Mouse (Mus musculus) adrenal gland, adult (tissue): ENCODE data around the gene 4933428G20Rik.

ENCODE experiments used
- DNase-seq, 2 experiments: peaks; one replicate each; pipeline ENCODE4 v3.0.0; 2022 to 2023; ENCODE audit warnings: low spot score in 1 of 2; ENCODE audit not compliant: inconsistent age in 2 of 2

Gene 4933428G20Rik

DNA sequence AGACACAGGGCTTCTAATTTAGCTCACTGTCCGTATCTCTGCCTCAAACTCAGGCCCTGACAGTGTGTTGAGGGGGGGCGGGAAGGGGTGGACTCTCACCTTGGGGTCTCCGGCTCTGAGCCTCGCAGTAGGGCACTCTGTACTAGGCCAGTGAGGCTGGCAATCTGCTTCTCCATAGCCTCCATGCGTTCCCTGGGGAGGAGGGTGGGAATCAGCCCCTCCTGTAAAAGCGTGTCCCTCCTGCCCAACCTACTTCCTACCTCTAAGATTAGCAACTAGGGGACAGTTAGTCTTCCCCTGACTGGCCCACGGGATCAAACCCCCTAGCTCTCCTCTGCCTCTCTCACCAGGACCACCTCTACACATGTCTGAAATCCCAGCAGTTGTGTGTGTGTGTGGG, 33.5 kb upstream of the 4933428G20Rik start:
- no peak for DNase-seq

DNA sequence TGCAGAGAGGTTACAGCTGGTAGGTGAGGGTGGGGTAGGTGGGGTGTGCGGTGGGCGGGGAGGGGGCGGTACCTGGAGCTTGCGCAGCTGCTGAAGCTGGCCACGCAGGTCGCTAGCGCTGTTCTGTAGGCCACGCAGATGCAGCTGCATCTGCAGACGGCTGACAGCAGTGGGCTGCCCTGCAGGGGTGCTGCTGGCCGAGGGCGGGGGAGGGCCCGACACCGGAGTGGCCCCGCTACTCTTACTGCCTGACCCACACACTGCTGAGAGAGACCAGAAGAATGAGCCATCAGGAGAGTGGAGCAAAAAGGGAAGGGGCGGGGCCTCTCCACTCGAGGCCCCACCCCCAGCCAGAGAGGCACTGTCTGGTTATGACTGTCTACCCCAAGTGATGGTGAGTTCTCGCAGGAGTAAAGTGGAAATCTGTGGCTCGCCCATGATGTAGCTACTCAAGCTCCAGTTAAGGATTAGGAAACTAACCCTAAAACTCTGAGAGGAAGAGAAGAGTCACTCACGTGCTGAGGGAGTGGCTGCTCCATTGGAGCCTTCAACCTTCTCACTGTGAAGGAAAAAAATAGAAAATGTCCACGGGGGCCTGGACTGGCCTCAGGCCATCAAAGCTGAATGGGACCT, 32.9 kb upstream of the 4933428G20Rik start:
- DNase-seq = peak; percentile 44 to 62

DNA sequence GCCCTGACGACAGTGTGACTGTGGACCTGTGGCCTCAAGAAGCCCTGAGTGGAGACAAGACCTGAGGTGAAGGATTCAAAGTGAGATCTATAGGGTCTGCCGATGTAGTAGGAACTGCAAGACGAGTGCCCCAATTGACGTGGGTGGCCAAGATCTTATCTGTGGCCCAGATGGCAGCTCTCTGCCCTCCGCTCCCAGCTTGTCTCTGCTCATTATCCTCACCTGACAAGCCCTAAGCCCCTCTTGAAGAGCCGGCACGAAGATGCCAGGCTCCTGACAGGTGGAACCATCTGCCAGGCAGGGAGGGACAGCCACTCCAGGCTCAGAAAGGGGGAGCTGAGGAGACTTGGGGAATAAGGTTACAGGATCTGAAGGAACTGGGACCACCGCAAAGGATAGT, 32.2 kb upstream of the 4933428G20Rik start:
- DNase-seq = no peak

DNA sequence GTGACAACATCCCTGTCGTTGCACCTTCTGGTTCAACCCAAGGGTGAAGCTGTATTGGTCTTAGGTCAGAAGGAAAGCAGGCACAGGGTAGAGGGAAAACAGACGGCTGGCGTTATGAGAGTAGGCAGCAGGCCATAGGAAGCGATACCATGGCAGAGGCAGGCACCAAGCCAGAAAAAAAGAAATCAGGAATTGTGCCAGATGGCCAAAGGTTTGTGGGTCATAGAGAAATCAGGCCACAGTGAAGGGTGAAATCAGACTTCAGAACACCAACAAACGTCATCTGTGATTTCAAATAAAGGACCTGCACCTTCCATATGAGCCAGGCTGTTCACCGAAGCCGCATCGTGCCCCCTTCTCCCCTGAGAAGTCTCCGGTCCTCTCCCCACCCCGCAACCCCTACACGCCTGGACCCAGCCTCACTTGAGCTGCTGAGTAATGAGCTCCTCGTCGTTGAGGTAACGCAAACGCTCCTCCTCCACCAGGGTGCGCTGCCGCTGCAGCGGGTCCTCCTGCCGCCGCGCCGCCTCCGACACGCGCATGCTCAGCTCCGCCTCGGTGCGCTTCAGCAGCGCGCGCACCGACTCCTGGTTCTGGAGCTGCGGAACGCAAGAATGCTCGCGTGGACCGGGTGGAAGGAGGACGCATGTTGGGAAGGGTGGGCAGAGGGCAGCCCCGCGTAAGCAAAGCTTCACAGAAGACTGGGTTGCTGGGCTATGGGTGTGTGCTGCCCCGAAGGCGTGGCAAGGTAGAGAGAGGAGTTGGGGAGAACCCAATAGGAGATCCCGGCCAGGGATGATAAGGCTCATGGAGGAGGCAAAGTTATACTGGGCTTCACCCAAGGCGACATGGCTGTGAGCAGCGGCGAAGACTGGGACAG, 31.5 kb upstream of the 4933428G20Rik start:
- peak; percentile 93 to 97 for DNase-seq

DNA sequence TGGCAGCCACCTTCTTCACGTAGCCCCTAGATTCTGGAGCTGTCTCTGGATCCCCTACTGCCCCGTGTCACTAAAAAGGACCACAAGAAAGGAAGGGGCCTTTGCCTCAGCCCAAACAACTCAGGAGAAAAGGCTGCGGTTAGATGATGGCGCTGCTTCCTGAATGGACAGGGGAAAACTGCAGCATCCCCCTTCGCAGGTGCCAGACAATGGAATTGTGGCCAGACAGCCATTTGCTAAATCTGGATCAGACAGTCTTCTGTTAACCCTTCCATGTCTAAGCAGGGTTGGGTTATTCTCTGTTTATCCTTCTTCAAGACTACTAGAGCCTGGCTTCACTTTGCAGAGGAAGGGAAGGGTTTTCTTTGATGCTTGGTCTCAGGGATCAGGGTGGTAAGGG, 30.8 kb upstream of the 4933428G20Rik start:
- DNase-seq = no peak

DNA sequence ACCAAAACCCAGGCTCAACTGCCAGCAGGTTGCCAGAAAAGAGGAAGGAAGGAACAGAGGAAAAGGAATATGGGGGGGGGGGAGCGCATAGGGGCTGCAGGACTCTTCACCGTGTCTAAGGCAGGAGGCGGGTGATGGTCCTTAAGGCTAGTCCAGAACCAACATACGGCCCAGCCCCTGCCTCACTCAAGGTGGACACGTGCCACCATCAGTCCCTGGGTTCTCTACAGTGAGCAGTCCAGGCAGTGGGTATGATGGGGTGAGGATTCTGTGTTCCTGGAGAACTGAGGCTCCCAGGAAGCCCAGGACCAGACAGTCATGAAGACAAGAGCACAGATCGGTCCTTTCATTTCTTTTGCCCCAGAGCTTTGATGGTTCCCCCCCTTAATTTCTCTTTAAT, 29.9 kb upstream of the 4933428G20Rik start:
- DNase-seq = no peak

DNA sequence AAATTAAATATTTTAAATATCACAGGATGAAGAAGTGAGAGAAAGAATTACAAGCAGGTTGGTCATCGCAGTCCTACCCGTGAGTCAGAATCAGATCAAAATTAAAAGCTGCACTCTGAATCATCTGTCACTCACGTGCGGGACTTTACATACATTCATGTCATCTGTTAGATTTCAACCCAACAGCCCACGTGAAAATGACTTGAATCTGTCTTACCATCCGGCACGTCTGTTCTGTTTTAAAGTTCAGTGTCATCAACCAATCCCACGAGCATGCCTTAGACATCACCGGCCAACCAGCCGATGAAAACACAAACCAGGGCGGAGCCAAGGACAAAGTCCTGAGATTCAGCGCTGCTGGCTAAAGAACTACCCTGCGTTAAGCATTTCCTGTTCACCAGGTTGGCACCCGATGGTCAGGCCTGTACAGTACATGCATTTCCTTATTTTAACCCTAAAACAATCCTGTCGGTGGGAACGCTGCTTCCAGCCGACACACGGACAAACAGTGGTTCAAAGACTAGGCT, 28.2 kb upstream of the 4933428G20Rik start:
- no peak for DNase-seq

DNA sequence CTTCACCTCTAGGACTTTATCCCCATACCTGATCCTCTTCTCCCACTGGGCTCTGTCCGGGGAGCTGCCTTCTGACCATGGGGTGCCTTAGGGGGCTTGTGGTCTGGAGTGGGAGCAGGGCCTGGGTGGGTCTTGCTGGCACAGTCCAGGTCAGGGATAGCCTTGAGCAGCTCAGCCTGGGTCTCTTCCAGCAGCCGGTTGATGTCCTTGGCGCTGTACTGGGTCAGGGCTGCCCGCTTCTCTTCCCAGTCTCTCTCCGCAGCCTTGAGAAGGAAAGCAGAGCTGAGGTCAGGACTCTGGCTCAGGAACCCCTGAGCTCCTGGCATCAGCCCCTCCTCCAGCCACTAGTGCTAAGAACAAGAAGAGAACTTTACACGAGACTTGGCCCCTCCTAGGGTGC, 25.2 kb upstream of the 4933428G20Rik start:
- DNase-seq = peak; percentile 92 to 95

DNA sequence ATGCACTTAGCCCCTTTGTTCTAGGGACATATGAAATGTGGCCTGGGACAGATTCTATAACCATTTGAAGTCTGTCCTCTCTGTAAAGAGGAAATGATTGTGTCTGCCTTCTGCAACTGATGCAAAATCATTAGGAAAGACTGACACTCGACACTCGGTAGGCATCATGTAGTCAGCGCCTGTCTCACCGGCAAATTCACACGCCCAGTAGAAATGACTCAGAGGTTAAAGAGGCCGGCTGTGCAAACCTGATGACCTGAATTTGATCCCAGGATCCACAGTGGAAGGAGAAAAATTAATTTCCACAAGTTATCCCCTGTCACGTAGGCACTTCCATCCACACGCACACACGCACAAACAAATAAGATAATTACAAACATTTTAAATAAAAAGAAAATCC, 24.2 kb upstream of the 4933428G20Rik start:
- peak in 1 of 2 experiments; percentile 55 for DNase-seq

DNA sequence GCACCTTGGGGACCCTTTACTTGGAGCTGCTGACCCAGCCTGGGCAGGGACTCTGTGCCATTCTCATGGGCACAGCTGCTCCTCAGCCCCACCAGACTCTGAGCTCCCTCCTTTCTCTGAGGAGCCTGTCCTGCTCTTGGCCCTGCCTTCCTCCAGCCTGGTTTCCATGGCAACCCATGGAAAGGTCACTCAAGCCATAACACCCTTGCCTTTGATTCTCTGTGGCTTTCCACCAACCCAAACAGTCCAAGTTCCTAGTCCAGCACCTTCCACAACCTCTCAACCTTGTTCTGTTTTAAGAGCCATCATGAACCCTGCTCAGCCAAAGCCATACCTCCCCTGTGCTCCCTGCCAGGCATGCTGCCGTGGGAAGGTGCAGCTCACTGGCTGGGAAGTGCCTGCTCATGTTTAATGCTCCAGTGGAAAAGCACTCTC, 23.7 kb upstream of the 4933428G20Rik start:
- DNase-seq = peak; percentile 90 to 94

DNA sequence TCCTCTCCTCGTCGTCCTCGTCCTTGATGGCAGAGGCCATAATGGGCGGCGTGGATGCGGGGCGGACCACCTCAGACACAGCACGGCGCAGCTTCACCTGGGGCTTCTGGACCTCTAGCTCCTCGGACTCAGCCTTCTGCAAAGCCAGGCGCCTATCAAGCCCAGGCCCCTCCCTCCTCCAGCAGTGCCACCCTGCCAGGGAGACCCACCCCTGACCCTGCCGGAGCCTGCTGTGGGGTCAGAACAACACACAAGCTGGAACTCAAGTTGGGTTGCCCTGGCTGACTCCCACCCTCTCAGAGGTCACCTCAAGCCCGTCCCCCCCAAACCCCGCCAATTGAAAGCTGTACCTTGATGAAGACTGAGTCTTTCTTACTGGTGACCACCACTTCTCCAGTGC, 23.0 kb upstream of the 4933428G20Rik start:
- peak; percentile 63 to 76 for DNase-seq

DNA sequence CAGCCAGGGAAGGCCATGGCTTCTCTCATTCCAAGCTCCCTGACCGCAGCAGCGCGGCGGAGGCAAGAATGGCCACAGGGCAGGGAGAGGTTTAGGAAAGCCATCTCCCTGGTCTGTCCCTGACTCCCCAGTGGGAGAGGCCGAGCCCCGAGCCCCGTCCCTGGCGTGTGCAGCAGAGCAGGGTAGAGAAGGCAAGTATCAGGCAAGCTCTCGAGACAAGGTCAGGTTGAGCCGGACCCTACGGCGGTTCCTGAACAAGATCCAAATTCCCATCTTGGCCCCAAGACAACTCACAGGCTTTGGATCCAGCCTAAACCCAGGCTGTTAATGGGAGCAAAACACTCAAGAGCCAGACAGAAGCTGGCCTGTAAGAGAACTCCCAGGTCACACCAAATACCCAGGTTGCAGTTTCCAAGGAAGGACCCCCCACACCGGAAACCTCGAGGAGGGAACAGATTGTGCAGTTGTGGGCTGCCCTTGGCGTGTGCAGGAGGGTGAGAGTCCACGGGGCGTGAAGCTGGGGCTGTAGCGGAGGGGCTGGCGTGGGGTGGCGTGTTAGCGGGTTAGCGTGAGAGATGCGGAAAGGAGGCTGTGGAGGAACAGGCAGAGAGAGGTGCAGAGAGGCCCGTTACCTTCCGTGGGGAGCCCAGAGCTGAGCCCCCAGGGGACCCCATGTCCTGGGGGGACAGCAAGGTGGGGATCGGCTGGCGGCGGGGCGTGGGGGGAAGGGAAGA, 21.8 kb upstream of the 4933428G20Rik start:
- peak; percentile 60 to 74 for DNase-seq

DNA sequence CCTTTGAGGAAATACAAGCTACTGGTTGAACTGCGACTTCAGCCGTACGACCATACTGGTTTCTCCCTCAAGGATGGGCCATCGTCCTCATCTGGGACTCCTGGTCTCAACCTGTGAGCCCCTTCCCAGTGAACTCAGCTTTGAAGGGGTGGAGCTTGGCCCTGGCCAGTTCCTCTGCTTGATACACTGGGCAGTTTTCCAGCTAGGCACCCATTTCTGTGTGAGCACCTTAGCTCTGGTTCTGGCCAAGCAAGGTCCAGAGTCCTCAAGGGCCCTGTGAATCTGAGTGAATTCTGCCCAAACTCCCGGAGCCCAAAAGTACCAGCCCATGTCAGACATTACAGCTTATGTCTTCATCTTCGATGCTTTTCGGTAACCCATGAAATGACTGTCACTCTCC, 20.4 kb upstream of the 4933428G20Rik start:
- DNase-seq = peak in 1 of 2 experiments; percentile 48

DNA sequence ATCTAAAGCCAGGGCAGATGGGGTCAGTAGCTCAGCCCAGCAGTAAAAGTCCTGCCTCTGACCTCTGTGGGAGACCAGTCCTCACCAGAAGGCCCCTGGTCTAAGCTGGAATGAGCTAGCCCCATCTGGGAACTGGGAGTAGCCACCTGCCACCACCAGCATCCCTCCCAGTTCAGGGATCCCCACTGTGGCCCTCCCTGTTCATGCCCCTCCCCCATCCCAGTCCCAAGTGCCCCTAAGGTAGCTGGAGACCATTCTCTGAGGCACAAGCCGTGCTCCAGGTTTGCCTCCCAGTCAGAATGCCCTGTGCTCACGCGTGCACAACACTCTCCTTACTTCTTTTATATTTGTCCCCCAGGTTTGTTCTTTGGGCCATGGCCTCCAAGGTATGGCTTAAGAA, 12.9 kb upstream of the 4933428G20Rik start:
- no peak for DNase-seq

DNA sequence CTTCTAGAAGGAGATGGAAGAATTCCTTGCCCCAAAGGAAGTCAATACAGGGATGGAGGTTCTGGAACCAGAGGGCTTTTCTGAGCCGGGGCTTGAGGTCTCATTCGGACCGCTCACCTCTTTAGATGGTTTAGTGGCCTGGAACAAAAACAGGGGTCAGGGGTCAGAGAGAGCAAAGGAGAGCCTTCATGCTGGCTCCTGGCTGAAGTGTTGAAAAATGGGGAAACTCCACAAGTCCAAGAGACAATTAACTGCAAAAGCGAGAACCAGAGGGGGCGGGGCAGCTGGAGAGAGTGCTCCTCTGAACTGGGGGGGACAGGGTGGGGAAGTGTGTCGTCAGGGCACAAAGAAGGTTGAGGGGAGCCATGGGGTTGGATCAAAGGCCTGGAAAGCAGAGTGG, 12.4 kb upstream of the 4933428G20Rik start:
- DNase-seq = no peak

DNA sequence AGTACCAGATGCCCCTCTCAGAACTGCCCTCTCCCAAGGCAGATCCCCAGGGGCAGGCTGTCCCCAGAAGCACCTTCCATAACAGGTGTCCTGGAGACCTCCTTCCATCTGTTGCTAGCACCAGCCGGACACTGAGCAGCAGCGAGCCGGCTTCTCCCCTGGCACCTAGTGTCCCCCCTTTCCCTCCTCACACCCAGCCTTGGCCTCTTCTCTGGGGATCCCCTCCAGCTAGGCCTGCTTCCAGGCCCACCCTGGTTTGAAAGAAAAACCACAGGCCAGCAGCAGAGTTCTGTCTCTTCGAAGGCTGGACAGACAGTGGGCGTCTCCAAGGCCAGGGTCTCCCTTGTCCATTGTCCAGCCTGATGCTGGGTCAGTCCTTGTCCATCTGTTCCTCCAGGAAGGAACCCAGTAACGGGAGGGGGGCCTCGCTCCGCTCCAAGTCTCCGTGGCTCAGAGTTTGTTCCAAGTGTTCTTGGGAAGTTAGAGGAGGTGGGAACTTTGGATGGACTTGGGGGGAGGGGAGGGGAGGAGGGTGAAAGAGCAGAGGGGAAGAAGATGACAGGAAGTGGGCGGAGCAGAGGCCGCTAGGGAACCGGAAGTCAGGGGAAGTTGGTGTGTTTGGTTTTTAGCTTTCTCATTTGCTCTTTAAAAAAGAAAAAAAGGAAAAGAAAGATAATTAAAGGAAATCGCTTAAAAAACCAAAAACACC, 11.7 kb upstream of the 4933428G20Rik start:
- DNase-seq = peak in 1 of 2 experiments; percentile 63

DNA sequence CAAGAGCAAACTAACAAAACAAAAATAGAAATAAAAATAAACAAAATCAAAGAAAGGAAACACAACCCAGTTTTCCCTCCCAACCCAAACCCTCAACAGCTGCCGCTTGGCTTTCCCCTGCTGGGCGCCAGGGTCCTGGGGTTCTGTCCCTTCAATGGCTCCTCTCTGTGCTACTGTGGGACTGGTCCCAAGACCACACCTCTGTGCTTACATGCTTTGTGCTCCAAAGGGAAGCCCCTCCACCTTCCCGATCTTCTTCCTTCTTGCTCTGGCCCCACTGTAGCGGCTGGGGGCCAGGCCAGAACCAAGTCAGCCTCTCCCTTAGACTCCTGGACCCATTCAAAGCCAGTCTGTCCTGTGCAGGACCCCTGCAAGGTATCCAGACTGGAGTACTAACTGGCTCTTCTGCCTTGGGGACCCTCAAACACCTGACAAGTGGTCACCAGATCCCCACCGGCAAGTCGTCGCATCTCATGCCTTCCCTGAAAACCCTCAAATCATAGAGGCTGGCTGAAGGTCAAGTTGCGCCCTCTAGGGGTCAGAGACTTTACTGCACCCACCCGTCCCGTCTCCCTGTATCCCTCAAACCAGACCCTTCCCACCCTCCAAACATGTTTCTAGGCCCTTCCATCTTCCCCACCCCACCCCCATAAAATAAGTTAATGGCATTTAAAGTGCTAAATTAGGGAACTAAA, 11.0 kb upstream of the 4933428G20Rik start:
- peak; percentile 75 to 93 for DNase-seq

DNA sequence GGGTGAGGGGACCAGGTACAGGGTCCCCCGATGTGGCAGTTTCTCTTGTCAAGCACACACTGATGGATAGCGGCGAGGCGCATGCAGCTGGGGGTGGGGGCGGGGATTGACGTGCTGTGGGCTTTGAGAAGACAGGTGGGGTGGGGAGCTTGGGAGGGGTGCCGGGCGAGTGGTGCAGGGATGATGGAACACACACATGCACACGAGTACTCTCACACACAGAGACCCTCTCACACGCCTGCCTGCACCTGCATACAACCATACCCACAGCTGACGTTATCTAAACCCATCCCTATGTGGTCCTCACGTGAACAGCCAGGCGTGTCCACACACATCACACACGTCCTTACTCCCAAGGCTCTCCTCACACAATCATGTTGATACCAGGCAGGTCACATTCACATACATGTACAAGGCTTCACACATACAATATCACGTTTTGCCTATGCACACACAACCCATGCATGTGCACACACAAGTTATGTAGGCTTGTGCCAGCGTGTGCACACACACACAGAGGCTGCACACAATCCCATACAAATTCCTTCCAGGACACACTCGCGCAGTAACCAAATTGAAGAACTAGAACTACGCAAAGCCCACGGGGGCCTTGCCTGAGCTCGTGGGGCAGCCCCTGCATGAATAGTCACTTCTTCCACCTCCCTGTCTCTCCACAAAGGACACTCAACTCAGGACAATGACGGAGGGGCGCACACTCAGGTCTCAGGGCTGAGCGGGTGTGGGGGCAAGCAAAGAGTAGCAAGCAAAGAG, 9.8 kb upstream of the 4933428G20Rik start:
- DNase-seq = no peak

DNA sequence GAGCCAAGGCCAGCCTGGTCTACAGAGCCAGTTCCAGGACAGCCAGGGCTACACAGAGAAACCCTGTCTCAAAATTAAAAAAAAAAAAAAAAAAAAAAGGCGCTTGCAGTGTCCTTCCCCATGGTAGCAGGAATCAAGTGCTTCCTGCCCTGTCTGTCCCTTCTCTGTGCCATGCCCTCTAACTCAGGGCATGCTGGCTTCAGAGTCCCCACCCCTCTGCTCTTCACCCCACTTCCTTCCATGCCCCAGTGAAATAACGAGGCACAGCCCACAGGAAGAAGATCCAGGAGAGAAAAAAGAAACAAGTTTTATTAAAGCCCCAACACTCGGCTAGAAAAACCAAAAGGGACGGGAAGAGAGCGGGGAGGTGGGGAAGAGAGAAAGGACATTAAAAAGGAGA, 8.9 kb upstream of the 4933428G20Rik start:
- no peak for DNase-seq
